Mouse (Mus musculus): Measurements from ENCODE around the gene Vps26a.
A peak's percentile ranks its signal among the peaks of the same experiment; 100 is the strongest.
"Not testable (repeated sequence)": the region's sequence is repeated elsewhere in the genome, so short reads cannot be mapped to it uniquely, and the experiment has no call there.

Gene Vps26a

GRCm38 (mm10) chr10:62500088-62500915, 13.7 kb upstream of the Vps26a start:
- DNase-seq = peak; percentile 75

- DNase-seq = not testable (repeated sequence)
These were observed 5.1 kb upstream of the Vps26a start for GRCm38 (mm10) chr10:62491681-62492080.

GRCm38 (mm10) chr10:62488266-62488665, 1.7 kb upstream of the Vps26a start:
- peak; percentile 74 for DNase-seq

GRCm38 (mm10) chr10:62485878-62486582, 575 bp downstream of the Vps26a start:
- DNase-seq = peak; percentile 64

- DNase-seq = no peak
These were observed 5.3 kb downstream of the Vps26a start for GRCm38 (mm10) chr10:62481108-62481852.

GRCm38 (mm10) chr10:62476980-62477379, 9.6 kb downstream of the Vps26a start:
- no peak for DNase-seq

GRCm38 (mm10) chr10:62474944-62475343, 11.7 kb downstream of the Vps26a start:
- no peak for DNase-seq

GRCm38 (mm10) chr10:62471105-62471504, 15.5 kb downstream of the Vps26a start:
- DNase-seq = no peak

GRCm38 (mm10) chr10:62469736-62470135, 16.9 kb downstream of the Vps26a start:
- DNase-seq = no peak

- no peak for DNase-seq
These were observed 25.3 kb downstream of the Vps26a start for GRCm38 (mm10) chr10:62461321-62461720.

- DNase-seq = not testable (repeated sequence)
These were observed 34.6 kb downstream of the Vps26a start for GRCm38 (mm10) chr10:62452001-62452400.

GRCm38 (mm10) chr10:62450280-62450640, 36.3 kb downstream of the Vps26a start:
- DNase-seq = no peak

- DNase-seq = peak; percentile 94
These were observed 37.0 kb downstream of the Vps26a start, which contains the start of the genes 4930507D05Rik and Supv3l1 for GRCm38 (mm10) chr10:62449364-62450279. Gene 4930507D05Rik, plus strand, starts transcription at chr10:62449489. Gene Supv3l1, minus strand, starts transcription at chr10:62449738.

GRCm38 (mm10) chr10:62430427-62430826, 56.2 kb downstream of the Vps26a start:
- no peak for DNase-seq

GRCm38 (mm10) chr10:62425081-62425871, 61.3 kb downstream of the Vps26a start:
- no peak for DNase-seq

- peak; percentile 39 for DNase-seq
These were observed 64.3 kb downstream of the Vps26a start, which contains the start of gene Hkdc1 for GRCm38 (mm10) chr10:62422255-62422654. Gene Hkdc1, minus strand, starts transcription at chr10:62422491.

GRCm38 (mm10) chr10:62421127-62421526, 65.5 kb downstream of the Vps26a start:
- DNase-seq = no peak

- DNase-seq = no peak
These were observed 66.2 kb downstream of the Vps26a start for GRCm38 (mm10) chr10:62420399-62420798.

- no peak for DNase-seq
These were observed 67.2 kb downstream of the Vps26a start for GRCm38 (mm10) chr10:62419422-62419821.

GRCm38 (mm10) chr10:62418831-62419356, 67.7 kb downstream of the Vps26a start:
- no peak for DNase-seq

GRCm38 (mm10) chr10:62413606-62413982, 73.0 kb downstream of the Vps26a start:
- no peak for DNase-seq
